Mouse (Mus musculus) brain, embryonic 14.5 days (tissue): ENCODE measurements around the gene Pdk2. TPM values are rescaled to one million over a fixed set of nuclear protein-coding genes. Genes with fewer than 3 reads are reported as not detected.
"Not testable (repeated sequence)": the region's sequence is repeated elsewhere in the genome, so short reads cannot be mapped to it uniquely, and the experiment has no call there.

Experiments
- DNase-seq: peaks from one replicate; pipeline ENCODE4 v3.0.0-alpha.2; 2011; ENCODE audit warnings: low read depth
- CTCF ChIP-seq: fragments of 200-500 bp; IDR thresholded peaks from 2 replicates; pipeline ENCODE4 v1.5.1; 2012; ENCODE audit warnings: inconsistent platforms, mild to moderate bottlenecking, moderate library complexity, borderline replicate concordance; ENCODE audit not compliant: insufficient read depth, insufficient read length; ENCODE audit errors: extremely low read depth
- POLR2A ChIP-seq: fragments of 200-500 bp; IDR thresholded peaks from 2 replicates; pipeline ENCODE4 v1.6.1; 2012; ENCODE audit warnings: mild to moderate bottlenecking, inconsistent platforms, borderline replicate concordance; ENCODE audit not compliant: poor library complexity, insufficient read depth, insufficient read length, severe bottlenecking; ENCODE audit errors: extremely low read depth
- polyA plus RNA-seq: library from polyadenylated mRNA; depleted of rRNA; stranded (reverse); fragments of >200 nt; gene quantifications from 2 replicates; pipeline ENCODE4 v1.2.3, GENCODE M21; 2012

Pdk2 gene
- polyA plus RNA-seq, 1 experiment: 26.1 TPM

GRCm38 (mm10) chr11:95012487-95012886 is 28.7 kb downstream of the Pdk2 start:
- DNase-seq: peak; percentile 74

GRCm38 (mm10) chr11:95012075-95012474 is 29.1 kb downstream of the Pdk2 start:
- no peak for DNase-seq
- TF ChIP-seq CTCF: no peak

More at GRCm38 (mm10) chr11:95012487-95012886, 28.7 kb downstream of the Pdk2 start:
- TF ChIP-seq POLR2A (no peak), CTCF (no peak)

- TF ChIP-seq POLR2A: no peak
- TF ChIP-seq CTCF: no peak
- DNase-seq: no peak
These were observed 29.7 kb downstream of the Pdk2 start for GRCm38 (mm10) chr11:95011416-95011815.

- not testable (repeated sequence) for DNase-seq
These were observed 30.2 kb downstream of the Pdk2 start for GRCm38 (mm10) chr11:95010841-95011403.

GRCm38 (mm10) chr11:95010141-95010739 is 30.9 kb downstream of the Pdk2 start:
- TF ChIP-seq POLR2A (no peak), CTCF (no peak)
- DNase-seq: peak; percentile 87

GRCm38 (mm10) chr11:95009629-95010014 is 31.5 kb downstream of the Pdk2 start, which contains the start of gene Samd14:
Gene Samd14, plus strand, starts transcription at chr11:95009879.
- TF ChIP-seq POLR2A: peak; percentile 57; the same call in 1 of the 2 replicates
- no peak for TF ChIP-seq CTCF
- peak; percentile 96 for DNase-seq

GRCm38 (mm10) chr11:95008661-95009628 is 32.2 kb downstream of the Pdk2 start:
- TF ChIP-seq CTCF (no peak), POLR2A (no peak)

GRCm38 (mm10) chr11:95007418-95007817 is 33.7 kb downstream of the Pdk2 start:
- DNase-seq: no peak
- TF ChIP-seq CTCF: no peak
- TF ChIP-seq POLR2A: no peak

More at GRCm38 (mm10) chr11:95008661-95009628, 32.2 kb downstream of the Pdk2 start:
- peak; percentile 80 for DNase-seq

- TF ChIP-seq POLR2A: no peak; the same call in 1 of the 2 replicates
- peak; percentile 16; the same call in 1 of the 2 replicates for TF ChIP-seq CTCF
- DNase-seq: peak; percentile 94
These were observed 34.5 kb downstream of the Pdk2 start for GRCm38 (mm10) chr11:95006525-95007219.

GRCm38 (mm10) chr11:95006038-95006437 is 35.1 kb downstream of the Pdk2 start:
- DNase-seq: no peak
- TF ChIP-seq CTCF (no peak), POLR2A (no peak)

- DNase-seq: no peak
- TF ChIP-seq CTCF (no peak), POLR2A (no peak)
These were observed 36.3 kb downstream of the Pdk2 start for GRCm38 (mm10) chr11:95004937-95005198.
